Mouse (Mus musculus): Measurements from ENCODE around the gene Hmgcs1. TPM values are rescaled to one million over a fixed set of nuclear protein-coding genes. Genes with fewer than 3 reads are reported as not detected.
A peak's percentile ranks its signal among the peaks of the same experiment; 100 is the strongest.
"Not testable (repeated sequence)": the region's sequence is repeated elsewhere in the genome, so short reads cannot be mapped to it uniquely, and the experiment has no call there.

Gene Hmgcs1
- 76.1 and 78.9 TPM in 2 replicates for polyA plus RNA-seq (2015; fragmentation: Nextera tagmentation; extraction: Ambion mirVana)

DNA sequence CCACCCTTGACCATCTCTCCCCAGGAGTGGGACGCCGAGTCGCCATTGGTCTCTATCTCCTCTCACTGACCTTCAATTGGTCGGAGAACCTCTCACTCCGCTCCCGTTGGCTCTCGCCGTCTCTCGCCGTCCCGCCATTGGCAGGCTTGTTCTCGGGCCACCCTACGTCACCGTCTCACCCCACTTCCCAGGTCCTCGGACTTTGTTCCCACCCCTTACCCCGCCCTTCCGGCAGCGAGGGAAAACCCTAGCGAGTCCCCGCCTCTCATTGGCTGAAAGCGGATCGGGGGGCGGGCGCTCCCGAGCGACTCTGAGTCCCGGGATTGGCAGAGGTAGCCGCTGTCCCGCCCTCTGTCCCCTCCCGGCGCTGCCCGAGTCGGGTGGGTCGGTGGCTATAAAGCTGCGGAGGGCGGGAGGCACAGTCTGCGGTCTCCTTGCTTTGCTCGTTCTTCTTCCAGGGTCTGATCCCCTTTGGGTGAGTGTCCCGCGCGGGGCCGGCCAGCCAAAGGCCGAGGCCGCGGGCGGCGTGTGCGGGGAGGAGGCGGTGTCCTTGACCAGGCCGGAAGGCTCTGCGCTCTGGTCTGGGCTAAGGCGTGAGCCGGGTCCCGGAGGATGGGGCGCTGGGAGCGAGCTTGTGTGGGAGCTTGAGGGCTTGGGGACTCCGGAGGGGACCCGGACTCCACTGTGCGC is at the start of gene Hmgcs1:
TSS of gene Hmgcs1 (plus strand) at position 341 of the 690 bp plus-strand sequence.
- Histone ChIP-seq H3K36me3 (peaks cover 8% of the 10 kb centered on the region; the same call in 1 of the 2 replicates), H3K9me3 (no peaks in the 10 kb centered on the region), H3K9ac (peak within 1 kb of the TSS; percentile 93), H3K27ac (replicated peaks) (peak within 1 kb of the TSS; percentile 95), H3K4me2 (peak within 1 kb of the TSS; percentile 82), H3K4me1 (peaks cover 35% of the 10 kb centered on the region), H3K27me3 (replicated peaks) (no peaks in the 10 kb centered on the region), H3K4me3 (peak within 1 kb of the TSS; percentile 86)
- WGBS = under 1% methylated on average over 59 of the region's 59 CpGs
- peak; percentile 99 for ATAC-seq (ENCODE audit: extremely low read depth, insufficient number of reproducible peaks, low FRiP score, low TSS enrichment)

GRCm38 (mm10) chr13:119640504-119640903 is 49.7 kb upstream of the Hmgcs1 start:
- no peak overlapping the region for H3K4me3 ChIP-seq
- H3K4me1 ChIP-seq = no peaks in the 10 kb centered on the region
- H3K4me2 ChIP-seq = no peak overlapping the region
- ATAC-seq (ENCODE audit: extremely low read depth, insufficient number of reproducible peaks, low FRiP score, low TSS enrichment) = no peak
- no peaks in the 10 kb centered on the region for H3K36me3 ChIP-seq
- H3K9ac ChIP-seq = no peak overlapping the region
- peaks cover 5% of the 10 kb centered on the region; the same call in 1 of the 2 replicates for H3K27me3 ChIP-seq (replicated peaks)
- no peaks in the 10 kb centered on the region for H3K9me3 ChIP-seq
- 33% methylated on average over 4 of the region's 4 CpGs for WGBS
- H3K27ac ChIP-seq (replicated peaks) = no peak overlapping the region

GRCm38 (mm10) chr13:119641145-119641544 is 49.0 kb upstream of the Hmgcs1 start:
- peaks cover 5% of the 10 kb centered on the region; the same call in 1 of the 2 replicates for H3K27me3 ChIP-seq (replicated peaks)
- whole genome bisulfite sequencing = 66% methylated on average over 7 of the region's 7 CpGs
- H3K4me3 ChIP-seq = no peak overlapping the region
- ATAC-seq (ENCODE audit: extremely low read depth, insufficient number of reproducible peaks, low FRiP score, low TSS enrichment) = no peak
- H3K4me1 ChIP-seq = no peaks in the 10 kb centered on the region
- no peaks in the 10 kb centered on the region for H3K9me3 ChIP-seq
- no peak overlapping the region for H3K9ac ChIP-seq
- no peak overlapping the region for H3K4me2 ChIP-seq
- no peaks in the 10 kb centered on the region for H3K36me3 ChIP-seq
- H3K27ac ChIP-seq (replicated peaks) = no peak overlapping the region

GRCm38 (mm10) chr13:119644769-119645168 is 45.4 kb upstream of the Hmgcs1 start:
- Histone ChIP-seq H3K4me2 (no peak overlapping the region), H3K4me3 (no peak overlapping the region), H3K4me1 (no peaks in the 10 kb centered on the region), H3K27me3 (replicated peaks) (no peaks in the 10 kb centered on the region), H3K36me3 (no peaks in the 10 kb centered on the region), H3K9me3 (no peaks in the 10 kb centered on the region), H3K9ac (no peak overlapping the region), H3K27ac (replicated peaks) (no peak overlapping the region)
- 58% methylated on average over 5 of the region's 5 CpGs for WGBS
- no peak for ATAC-seq (ENCODE audit: extremely low read depth, insufficient number of reproducible peaks, low FRiP score, low TSS enrichment)

DNA sequence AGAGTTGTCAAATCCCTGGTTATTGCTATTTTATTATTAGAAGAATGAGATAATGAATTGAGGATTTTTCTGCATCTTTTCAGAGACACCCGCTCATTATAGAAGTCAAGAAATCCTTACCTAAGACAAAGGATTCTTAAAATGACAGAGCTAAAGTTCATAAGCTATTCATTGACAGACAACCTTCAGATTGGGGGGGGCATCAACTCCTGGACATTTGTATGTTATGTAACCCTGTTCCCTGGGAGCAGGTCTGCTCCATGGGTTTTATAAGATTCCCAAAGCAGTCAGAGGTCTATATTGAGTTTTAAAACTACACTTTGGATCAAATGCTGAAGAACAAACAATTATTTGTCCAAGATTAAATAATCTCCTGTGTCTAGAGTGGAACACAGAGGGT is 43.7 kb upstream of the Hmgcs1 start:
- H3K27ac ChIP-seq (replicated peaks) = no peak overlapping the region
- no peak overlapping the region for H3K4me3 ChIP-seq
- 92% methylated on average over 1 of the region's 1 CpGs for WGBS
- ATAC-seq (ENCODE audit: extremely low read depth, insufficient number of reproducible peaks, low FRiP score, low TSS enrichment) = no peak
- no peaks in the 10 kb centered on the region for H3K36me3 ChIP-seq
- no peaks in the 10 kb centered on the region for H3K27me3 ChIP-seq (replicated peaks)
- no peak overlapping the region for H3K9ac ChIP-seq
- no peak overlapping the region for H3K4me2 ChIP-seq
- no peaks in the 10 kb centered on the region for H3K9me3 ChIP-seq
- no peaks in the 10 kb centered on the region for H3K4me1 ChIP-seq

GRCm38 (mm10) chr13:119648891-119649698 is 41.1 kb upstream of the Hmgcs1 start:
- H3K4me1 ChIP-seq = no peaks in the 10 kb centered on the region
- H3K27me3 ChIP-seq (replicated peaks) = no peaks in the 10 kb centered on the region
- WGBS = 56% methylated on average over 15 of the region's 15 CpGs
- H3K4me2 ChIP-seq = 0 out of 2 replicates have a peak overlapping the region, but pooled peaks have one; percentile 13
- H3K9ac ChIP-seq = no peak overlapping the region
- ATAC-seq (ENCODE audit: extremely low read depth, insufficient number of reproducible peaks, low FRiP score, low TSS enrichment) = no peak
- H3K9me3 ChIP-seq = no peaks in the 10 kb centered on the region
- no peaks in the 10 kb centered on the region for H3K36me3 ChIP-seq
- H3K27ac ChIP-seq (replicated peaks) = no peak overlapping the region
- H3K4me3 ChIP-seq = no peak overlapping the region

- Histone ChIP-seq H3K9me3 (no peaks in the 10 kb centered on the region), H3K4me3 (no peak overlapping the region)
- WGBS = 64% methylated on average over 1 of the region's 1 CpGs
Observed at GRCm38 (mm10) chr13:119649699-119650046, 40.5 kb upstream of the Hmgcs1 start.

DNA sequence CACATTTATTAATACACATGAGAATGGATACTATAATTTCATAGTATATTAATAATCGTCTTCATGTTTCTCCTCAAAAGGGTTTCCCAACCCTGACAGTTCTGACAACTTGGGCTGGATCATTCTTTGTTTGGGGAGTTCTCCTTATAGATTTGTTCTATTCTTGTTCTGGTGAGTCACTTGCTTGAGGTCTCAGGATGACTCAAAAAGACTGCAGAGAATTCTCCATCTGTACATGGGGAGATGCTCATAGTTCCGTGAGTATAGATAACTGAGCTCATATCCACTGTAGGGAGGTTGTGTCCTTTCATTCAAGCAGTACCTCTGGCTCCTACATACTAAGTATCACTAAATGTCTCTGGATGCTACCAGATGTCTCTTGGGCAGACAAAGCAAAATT is 35.4 kb upstream of the Hmgcs1 start:
- ATAC-seq (ENCODE audit: extremely low read depth, insufficient number of reproducible peaks, low FRiP score, low TSS enrichment) = no peak
- no peaks in the 10 kb centered on the region for H3K27me3 ChIP-seq (replicated peaks)
- H3K9ac ChIP-seq = no peak overlapping the region
- no peaks in the 10 kb centered on the region for H3K9me3 ChIP-seq
- H3K4me3 ChIP-seq = no peak overlapping the region
- H3K4me2 ChIP-seq = no peak overlapping the region
- WGBS = 75% methylated on average over 2 of the region's 2 CpGs
- H3K4me1 ChIP-seq = no peaks in the 10 kb centered on the region
- H3K27ac ChIP-seq (replicated peaks) = no peak overlapping the region
- H3K36me3 ChIP-seq = no peaks in the 10 kb centered on the region

More at GRCm38 (mm10) chr13:119649699-119650046, 40.5 kb upstream of the Hmgcs1 start:
- H3K27me3 ChIP-seq (replicated peaks) = no peaks in the 10 kb centered on the region
- no peaks in the 10 kb centered on the region for H3K4me1 ChIP-seq
- H3K27ac ChIP-seq (replicated peaks) = no peak overlapping the region
- no peak overlapping the region for H3K4me2 ChIP-seq
- H3K36me3 ChIP-seq = no peaks in the 10 kb centered on the region
- ATAC-seq (ENCODE audit: extremely low read depth, insufficient number of reproducible peaks, low FRiP score, low TSS enrichment) = no peak
- H3K9ac ChIP-seq = no peak overlapping the region

DNA sequence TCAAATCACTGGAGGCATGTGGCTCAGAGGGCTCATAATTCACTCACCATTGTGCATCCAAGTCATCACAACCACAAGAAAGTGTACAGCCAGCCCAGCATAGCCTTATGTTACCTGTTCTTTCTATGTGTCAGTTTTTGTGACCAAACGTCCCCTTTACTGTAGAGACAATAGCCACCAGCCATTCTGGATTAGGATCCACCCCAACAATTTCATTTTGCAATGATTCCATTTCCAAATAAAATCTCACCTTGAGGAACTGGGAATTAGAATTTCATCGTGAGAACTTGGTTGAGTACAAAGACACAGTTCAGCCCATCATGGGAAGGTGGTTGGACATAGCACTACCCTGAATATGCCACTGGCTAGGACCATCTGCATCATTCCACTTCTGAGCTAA is 33.9 kb upstream of the Hmgcs1 start:
- H3K9me3 ChIP-seq = no peaks in the 10 kb centered on the region
- no peak overlapping the region for H3K4me2 ChIP-seq
- ATAC-seq (ENCODE audit: extremely low read depth, insufficient number of reproducible peaks, low FRiP score, low TSS enrichment) = no peak
- no peak overlapping the region for H3K9ac ChIP-seq
- no peak overlapping the region for H3K27ac ChIP-seq (replicated peaks)
- H3K4me1 ChIP-seq = no peaks in the 10 kb centered on the region
- no peak overlapping the region for H3K4me3 ChIP-seq
- no peaks in the 10 kb centered on the region for H3K36me3 ChIP-seq
- WGBS = 68% methylated on average over 2 of the region's 2 CpGs
- H3K27me3 ChIP-seq (replicated peaks) = no peaks in the 10 kb centered on the region

DNA sequence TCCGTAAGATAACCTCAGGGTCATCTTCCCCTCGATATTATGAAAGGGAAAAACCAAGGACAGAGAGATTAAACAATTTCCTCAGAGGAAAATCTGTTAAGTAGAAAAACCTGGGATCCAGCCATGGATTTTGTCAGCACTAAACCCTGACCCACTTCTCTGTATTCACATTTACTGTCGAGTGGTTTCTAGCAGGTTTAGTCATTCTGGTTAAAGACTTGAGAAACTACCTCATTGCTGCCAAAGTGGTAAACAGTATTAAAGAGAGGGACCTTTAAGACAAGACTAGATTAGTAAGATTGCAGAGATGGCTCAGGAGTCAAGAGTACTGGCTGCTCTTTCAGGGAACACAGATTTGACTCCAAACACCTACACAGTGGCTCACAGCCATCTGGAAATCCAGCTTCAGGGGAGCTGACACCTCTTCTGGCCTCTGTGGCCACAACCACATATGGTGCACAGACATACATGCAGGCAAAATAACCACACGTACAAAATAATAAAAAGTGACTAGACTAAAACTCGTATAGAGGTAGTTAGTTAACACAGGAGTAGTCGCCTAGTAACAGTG is 33.2 kb upstream of the Hmgcs1 start:
- 73% methylated on average over 6 of the region's 6 CpGs for WGBS
- ATAC-seq (ENCODE audit: extremely low read depth, insufficient number of reproducible peaks, low FRiP score, low TSS enrichment) = no peak
- Histone ChIP-seq H3K27ac (replicated peaks) (no peak overlapping the region), H3K4me1 (no peaks in the 10 kb centered on the region), H3K27me3 (replicated peaks) (no peaks in the 10 kb centered on the region), H3K9ac (no peak overlapping the region), H3K4me2 (no peak overlapping the region), H3K4me3 (no peak overlapping the region), H3K36me3 (no peaks in the 10 kb centered on the region), H3K9me3 (no peaks in the 10 kb centered on the region)

DNA sequence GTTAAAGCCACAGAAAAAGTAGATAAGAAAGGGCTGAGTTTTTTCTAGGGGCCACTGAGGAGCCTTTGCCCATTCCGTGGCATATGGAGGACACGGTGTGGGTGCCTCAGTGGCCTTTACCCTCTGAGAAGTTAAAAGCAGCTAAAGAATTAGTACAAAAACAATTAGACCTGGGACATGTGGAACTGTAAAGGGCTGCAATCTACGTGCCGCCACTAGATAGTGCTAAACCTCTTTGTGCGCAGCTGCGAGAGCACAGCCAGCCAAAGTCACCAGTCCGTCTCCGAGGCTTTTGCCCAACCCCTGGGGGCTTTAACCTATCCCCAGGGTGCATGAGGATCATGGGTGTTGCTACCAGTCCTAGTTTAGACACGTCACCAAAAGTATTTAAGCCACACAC is 28.8 kb upstream of the Hmgcs1 start:
- not testable (repeated sequence) for H3K4me2 ChIP-seq; H3K9me3 ChIP-seq; H3K4me3 ChIP-seq; ATAC-seq (ENCODE audit: extremely low read depth, insufficient number of reproducible peaks, low FRiP score, low TSS enrichment); H3K27me3 ChIP-seq (replicated peaks); H3K36me3 ChIP-seq; H3K4me1 ChIP-seq; H3K9ac ChIP-seq; H3K27ac ChIP-seq (replicated peaks)
- WGBS = 81% methylated on average over 6 of the region's 9 CpGs

Measured in heart, embryonic 13.5 days (tissue).